Mouse (Mus musculus) testis, adult 2 months (tissue): ENCODE results near the gene Dynll1. TPM values are rescaled to one million over a fixed set of nuclear protein-coding genes. Genes with fewer than 3 reads are reported as not detected.
A peak's percentile ranks its signal among the peaks of the same experiment; 100 is the strongest.

ENCODE experiments used
- H3K27ac ChIP-seq: fragments of 200-500 bp; 2 replicates; pipeline ENCODE4 v1.5.1; 2012; ENCODE audit warnings: low read depth, low read length; ENCODE audit not compliant: control insufficient read depth, insufficient read depth
- H3K27me3 ChIP-seq: fragments of 200-500 bp; 2 replicates; pipeline ENCODE4 v1.6.1; 2012; ENCODE audit warnings: mild to moderate bottlenecking, low read length, moderate library complexity; ENCODE audit not compliant: control insufficient read depth, insufficient read depth
- H3K36me3 ChIP-seq: fragments of 200-500 bp; 2 replicates; pipeline ENCODE4 v1.6.1; 2012; ENCODE audit warnings: mild to moderate bottlenecking, low read length; ENCODE audit not compliant: control insufficient read depth, insufficient read depth
- H3K4me1 ChIP-seq: fragments of 200-500 bp; 2 replicates; pipeline ENCODE4 v1.6.1; 2012; ENCODE audit warnings: low read length; ENCODE audit not compliant: control insufficient read depth, insufficient read depth
- H3K4me3 ChIP-seq: fragments of 200-500 bp; 2 replicates; pipeline ENCODE4 v1.5.1; 2012; ENCODE audit warnings: low read depth, mild to moderate bottlenecking, low read length, moderate library complexity, mixed read lengths; ENCODE audit not compliant: control insufficient read depth
- CTCF ChIP-seq: fragments of 200-500 bp; IDR thresholded peaks from 2 replicates; pipeline ENCODE4 v1.5.1; 2012; ENCODE audit warnings: low read depth, mild to moderate bottlenecking, inconsistent platforms, low read length, moderate library complexity; ENCODE audit not compliant: control insufficient read depth, insufficient read depth, insufficient replicate concordance
- POLR2A ChIP-seq: fragments of 200-500 bp; IDR thresholded peaks from 2 replicates; pipeline ENCODE4 v1.6.1; 2012; ENCODE audit warnings: low read depth, mild to moderate bottlenecking, inconsistent platforms, low read length, moderate library complexity; ENCODE audit not compliant: control insufficient read depth
- polyA plus RNA-seq: library from polyadenylated mRNA; depleted of rRNA; stranded (reverse); fragments of >200 nt; gene quantifications from 2 replicates; pipeline ENCODE4 v1.2.3, GENCODE M21; 2012

The Dynll1 gene
- polyA plus RNA-seq, 1 experiment = 571 TPM

DNA sequence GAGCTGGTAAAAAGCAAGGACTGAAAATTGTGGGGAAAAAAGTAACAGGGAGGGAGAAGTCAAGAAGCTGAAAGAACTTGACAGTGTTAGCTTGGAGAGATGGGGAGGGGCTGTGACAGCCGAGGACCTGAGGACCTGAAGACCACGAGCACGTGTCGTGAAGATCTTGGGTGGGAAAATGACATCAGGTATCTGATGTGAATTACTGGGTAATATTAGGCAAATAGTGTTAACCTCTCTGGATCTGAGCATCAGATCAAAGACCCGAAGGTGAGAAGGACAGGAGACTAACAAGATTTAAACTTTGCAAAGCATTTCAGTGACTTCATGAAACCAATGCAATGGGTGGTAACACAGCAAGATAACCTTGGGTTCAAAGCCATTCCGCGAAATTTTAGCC is 39.2 kb upstream of the Dynll1 start:
- H3K36me3 ChIP-seq = 0 out of 2 replicates have a peak, but pooled peaks cover 2% of the 10 kb centered on the region
- H3K4me1 ChIP-seq = peaks cover 2% of the 10 kb centered on the region
- TF ChIP-seq CTCF (no peak), POLR2A (no peak)
- H3K4me3 ChIP-seq = peak overlapping the region; percentile 7
- H3K27ac ChIP-seq = no peak overlapping the region
- no peaks in the 10 kb centered on the region for H3K27me3 ChIP-seq

DNA sequence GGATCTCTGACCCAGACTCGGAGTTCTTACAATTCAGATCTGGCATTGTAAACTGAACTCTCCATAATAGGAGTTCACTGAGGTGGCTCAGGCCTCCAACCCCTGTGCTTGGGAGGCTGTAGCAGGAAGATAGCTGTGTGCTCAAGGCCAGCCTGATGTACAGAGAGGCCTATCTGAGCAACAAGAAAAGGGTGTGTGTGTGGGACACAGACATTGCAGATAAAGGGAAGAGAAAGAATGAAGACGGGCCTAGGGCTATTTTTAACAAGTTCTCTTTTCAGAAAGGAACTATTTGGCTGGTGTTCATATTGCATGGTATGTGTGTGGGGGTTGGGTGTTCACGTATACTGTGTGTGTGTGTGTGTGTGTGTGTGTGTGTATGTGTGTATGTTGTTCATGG is 32.8 kb upstream of the Dynll1 start:
- Histone ChIP-seq H3K4me3 (no peak overlapping the region), H3K27ac (no peak overlapping the region; the same call in 1 of the 2 replicates), H3K27me3 (no peaks in the 10 kb centered on the region), H3K4me1 (peaks cover 3% of the 10 kb centered on the region; the same call in 1 of the 2 replicates), H3K36me3 (no peaks in the 10 kb centered on the region; the same call in 1 of the 2 replicates)
- no peak for TF ChIP-seq CTCF
- TF ChIP-seq POLR2A = no peak

DNA sequence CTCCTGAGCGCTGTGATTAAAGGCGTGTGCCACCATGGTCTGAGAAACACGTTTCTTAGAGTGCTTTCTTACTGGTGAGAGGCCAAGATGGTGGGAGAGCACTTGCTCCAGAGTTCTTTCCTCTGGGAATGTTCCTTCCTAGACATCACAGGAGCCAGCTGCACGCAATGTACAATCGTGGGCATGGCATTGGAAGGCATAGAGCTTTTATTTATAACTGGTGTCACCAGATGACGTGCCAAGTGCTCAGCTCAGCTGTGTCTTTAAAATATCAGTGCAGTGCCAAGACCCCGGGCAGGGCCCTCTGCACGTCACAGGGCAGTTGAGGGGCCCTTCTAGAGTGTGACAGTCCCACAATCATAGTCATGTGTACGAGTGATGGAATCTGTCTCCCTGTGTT is 30.2 kb upstream of the Dynll1 start:
- Histone ChIP-seq H3K27me3 (no peaks in the 10 kb centered on the region), H3K36me3 (no peaks in the 10 kb centered on the region; the same call in 1 of the 2 replicates), H3K4me3 (no peak overlapping the region), H3K27ac (no peak overlapping the region), H3K4me1 (peaks cover 9% of the 10 kb centered on the region)
- TF ChIP-seq POLR2A = no peak
- TF ChIP-seq CTCF = no peak

DNA sequence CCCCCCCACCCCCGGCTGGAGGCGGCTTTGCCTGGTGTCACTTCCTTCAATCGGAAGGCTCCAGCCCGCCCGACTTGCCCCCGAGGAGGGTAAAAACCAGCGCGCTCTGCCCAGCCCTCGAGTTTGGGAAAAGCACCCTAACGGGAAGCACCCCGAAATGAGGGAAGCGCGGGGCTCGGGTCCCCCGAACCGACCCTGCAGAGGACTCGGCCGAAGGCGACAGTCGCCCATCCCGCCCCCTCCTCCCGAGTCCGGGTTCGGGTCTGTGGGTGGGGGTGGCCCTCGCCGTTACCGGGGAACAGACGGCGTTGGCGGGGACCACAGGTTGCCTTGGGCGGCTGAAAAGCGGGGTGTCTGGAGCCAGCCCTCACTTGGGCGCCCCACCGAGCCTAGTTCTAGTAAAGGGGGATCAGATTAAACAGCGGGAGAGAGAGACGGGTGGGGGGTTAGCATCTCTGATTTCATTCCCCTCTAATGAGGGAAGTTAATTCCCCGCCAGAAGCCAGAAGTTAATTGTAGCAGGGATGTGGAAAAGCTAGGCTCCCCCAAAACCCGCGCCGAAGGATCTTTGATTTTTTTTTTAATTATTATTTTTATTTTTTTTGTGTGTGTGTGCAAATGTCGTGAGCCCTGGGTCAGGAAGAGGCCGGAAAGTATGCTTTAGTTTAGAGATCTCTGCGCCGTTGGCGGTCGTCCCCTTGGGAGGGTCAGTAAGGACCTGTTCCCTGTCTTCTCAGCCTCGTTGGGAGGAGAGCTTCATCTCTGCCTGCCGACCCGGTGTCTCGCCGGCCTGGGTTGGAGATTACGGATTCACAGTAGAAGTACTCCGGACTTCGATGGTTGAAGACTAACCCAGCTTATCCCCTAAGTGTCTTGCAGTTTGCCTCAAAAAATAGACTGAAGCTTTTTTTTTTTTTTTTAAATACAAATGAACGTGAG is 27.1 kb upstream of the Dynll1 start:
- no peaks in the 10 kb centered on the region for H3K27me3 ChIP-seq
- TF ChIP-seq CTCF = no peak
- peaks cover 9% of the 10 kb centered on the region for H3K4me1 ChIP-seq
- peak overlapping the region; percentile 90 for H3K27ac ChIP-seq
- peak overlapping the region; percentile 94 for H3K4me3 ChIP-seq
- H3K36me3 ChIP-seq = no peaks in the 10 kb centered on the region; the same call in 1 of the 2 replicates

DNA sequence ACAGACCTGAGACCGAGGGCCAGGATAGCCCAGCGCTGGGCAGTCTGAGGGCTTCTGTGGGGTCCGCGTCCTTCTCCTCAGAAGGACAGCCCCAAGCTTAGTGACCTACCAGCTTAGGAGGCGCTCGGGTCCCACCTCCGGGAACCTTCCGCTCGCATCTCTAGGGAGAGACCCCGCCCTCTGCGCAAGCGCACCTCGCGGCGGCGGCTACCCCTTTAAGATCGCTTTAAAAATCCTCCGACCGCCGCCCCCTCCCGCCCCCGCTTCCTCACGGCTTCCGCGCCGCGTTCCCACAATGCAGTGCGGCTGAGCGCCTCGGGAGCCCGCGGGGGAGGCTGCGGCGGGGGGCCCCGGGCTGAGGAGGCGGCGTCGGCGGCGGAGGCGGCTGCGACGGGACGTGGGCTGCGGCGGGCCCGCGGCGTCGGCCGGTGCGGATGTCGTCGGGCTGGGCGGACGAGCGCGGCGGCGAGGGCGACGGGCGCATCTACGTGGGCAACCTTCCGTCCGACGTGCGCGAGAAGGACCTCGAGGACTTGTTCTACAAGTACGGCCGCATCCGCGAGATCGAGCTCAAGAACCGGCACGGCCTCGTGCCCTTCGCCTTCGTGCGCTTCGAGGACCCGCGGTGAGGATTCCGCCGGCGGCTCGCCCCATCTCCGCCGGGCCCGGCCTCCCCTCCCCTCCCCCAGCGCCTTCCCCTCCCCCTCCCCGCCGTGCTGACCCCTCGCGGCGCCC is 26.2 kb upstream of the Dynll1 start, which contains the start of gene Srsf9:
Gene Srsf9, plus strand, starts transcription at position 303 of the 735 bp plus-strand sequence.
- TF ChIP-seq CTCF (no peak), POLR2A (peak; percentile 62)
- H3K27ac ChIP-seq = peak within 1 kb of the TSS; percentile 94
- H3K4me3 ChIP-seq = peak within 1 kb of the TSS; percentile 94
- no peaks in the 10 kb centered on the region for H3K27me3 ChIP-seq
- H3K4me1 ChIP-seq = peaks cover 9% of the 10 kb centered on the region
- H3K36me3 ChIP-seq = no peaks in the 10 kb centered on the region; the same call in 1 of the 2 replicates

DNA sequence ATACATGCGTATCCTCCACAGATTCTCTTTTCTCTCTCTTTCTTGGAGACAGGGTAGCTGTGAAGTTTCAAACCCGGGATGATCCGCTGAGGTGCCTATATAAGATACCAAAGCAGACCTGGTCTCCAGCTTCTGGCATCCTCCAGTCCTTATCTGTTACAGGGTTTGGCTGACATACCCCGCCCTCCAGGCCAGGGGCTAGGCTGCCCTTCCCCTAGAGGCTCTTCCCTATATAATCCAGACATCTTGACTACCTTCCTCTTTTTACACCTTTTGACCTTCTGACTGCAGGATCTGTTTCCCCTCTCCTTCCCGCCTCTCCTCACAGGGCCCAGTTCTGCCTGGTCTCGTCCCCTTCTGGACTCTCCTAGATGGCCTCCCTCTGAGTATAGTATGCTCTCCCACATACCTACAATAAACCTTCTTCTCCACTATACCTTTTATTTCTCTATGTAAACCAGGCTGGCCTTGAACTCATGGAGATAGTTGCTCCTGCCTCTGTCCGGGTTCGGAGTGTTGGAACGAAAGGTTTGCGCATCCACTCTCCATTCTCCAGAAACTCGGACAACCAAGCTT is 25.5 kb upstream of the Dynll1 start:
- TF ChIP-seq POLR2A = no peak
- TF ChIP-seq CTCF = no peak
- Histone ChIP-seq H3K27ac (peak overlapping the region; percentile 94), H3K27me3 (no peaks in the 10 kb centered on the region), H3K4me1 (peaks cover 9% of the 10 kb centered on the region), H3K4me3 (peak overlapping the region; percentile 94), H3K36me3 (no peaks in the 10 kb centered on the region; the same call in 1 of the 2 replicates)
